Mouse (Mus musculus) small intestine, adult 2 months (tissue): ENCODE data around the gene Adamts6. TPM values are rescaled to one million over a fixed set of nuclear protein-coding genes. Genes with fewer than 3 reads are reported as not detected.

ENCODE experiments used
- H3K27ac ChIP-seq: fragments of 200-500 bp; 2 replicates; pipeline ENCODE4 v1.5.1; 2012; ENCODE audit warnings: low read depth, low read length, control low read depth, inconsistent platforms; ENCODE audit not compliant: insufficient read depth
- H3K27me3 ChIP-seq: fragments of 200-500 bp; 2 replicates; pipeline ENCODE4 v1.6.1; 2012; ENCODE audit warnings: mild to moderate bottlenecking, moderate library complexity, low read length, inconsistent platforms; ENCODE audit not compliant: control insufficient read depth, insufficient read depth
- H3K36me3 ChIP-seq: fragments of 200-500 bp; 2 replicates; pipeline ENCODE4 v1.6.1; 2012; ENCODE audit warnings: mild to moderate bottlenecking, low read length, control low read depth, inconsistent platforms; ENCODE audit not compliant: control insufficient read depth, insufficient read depth
- H3K4me1 ChIP-seq: fragments of 200-500 bp; 2 replicates; pipeline ENCODE4 v1.6.1; 2012; ENCODE audit warnings: low read length, inconsistent platforms, mixed read lengths; ENCODE audit not compliant: control insufficient read depth, insufficient read depth, insufficient read length
- H3K4me3 ChIP-seq: fragments of 200-500 bp; 2 replicates; pipeline ENCODE4 v1.5.1; 2012; ENCODE audit warnings: low read depth, mild to moderate bottlenecking, control low read depth, inconsistent platforms, low read length, moderate library complexity
- CTCF ChIP-seq: fragments of 200-500 bp; IDR thresholded peaks from 2 replicates; pipeline ENCODE4 v1.5.1; 2012; ENCODE audit warnings: low read depth, mild to moderate bottlenecking, control low read depth, inconsistent platforms, low read length, moderate library complexity, mixed read lengths; ENCODE audit not compliant: insufficient replicate concordance, insufficient read length; ENCODE audit errors: extremely low read depth
- POLR2A ChIP-seq: fragments of 200-500 bp; IDR thresholded peaks from 2 replicates; pipeline ENCODE4 v1.6.1; 2012; ENCODE audit warnings: low read depth, mild to moderate bottlenecking, control low read depth, inconsistent platforms, low read length, moderate library complexity
- WGBS: fragments of 180-500 bp; shearing (Covaris S2); methylation state at CpG from one replicate; pipeline ENCODE4 v1.1.7; 2018; 5-methylcytosine and 5-hydroxymethylcytosine counted together
- polyA plus RNA-seq: library from polyadenylated mRNA; depleted of rRNA; stranded (reverse); fragments of >200 nt; gene quantifications from 2 replicates; pipeline ENCODE4 v1.2.3, GENCODE M21; 2012

The Adamts6 gene
- polyA plus RNA-seq, 1 experiment = 0.68 TPM

DNA sequence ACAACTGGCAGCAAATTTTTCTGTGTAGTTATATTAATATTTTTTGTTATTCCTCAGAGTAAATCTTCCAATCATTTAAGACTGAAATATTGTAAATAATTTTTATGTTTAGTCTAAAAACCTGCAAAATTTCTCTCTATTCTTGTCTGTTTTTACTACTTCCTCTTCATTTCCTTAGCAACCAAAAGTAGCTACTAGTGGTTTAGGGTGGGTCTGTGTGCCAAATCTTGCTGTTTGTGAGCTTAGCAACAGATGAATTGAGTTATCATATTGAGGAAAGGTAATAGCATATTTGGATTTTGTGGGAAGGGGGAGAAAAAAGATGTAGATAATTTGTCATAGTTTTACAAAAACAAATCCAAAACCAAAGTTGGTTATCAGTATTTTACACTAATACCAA, 1.5 kb downstream of the Adamts6 start:
- Histone ChIP-seq H3K36me3 (no peaks in the 10 kb centered on the region), H3K27ac (no peak overlapping the region), H3K4me1 (no peaks in the 10 kb centered on the region), H3K4me3 (no peak overlapping the region), H3K27me3 (no peaks in the 10 kb centered on the region)
- TF ChIP-seq CTCF (no peak), POLR2A (no peak)

- no peaks in the 10 kb centered on the region for H3K36me3 ChIP-seq
- TF ChIP-seq CTCF (no peak), POLR2A (no peak)
- no peak overlapping the region for H3K27ac ChIP-seq
- 82% methylated on average over 1 of the region's 1 CpGs for WGBS
- H3K4me1 ChIP-seq = no peaks in the 10 kb centered on the region
- no peak overlapping the region for H3K4me3 ChIP-seq
- no peaks in the 10 kb centered on the region for H3K27me3 ChIP-seq
These were observed 7.8 kb downstream of the Adamts6 start for GRCm38 (mm10) chr13:104295472-104295871.

DNA sequence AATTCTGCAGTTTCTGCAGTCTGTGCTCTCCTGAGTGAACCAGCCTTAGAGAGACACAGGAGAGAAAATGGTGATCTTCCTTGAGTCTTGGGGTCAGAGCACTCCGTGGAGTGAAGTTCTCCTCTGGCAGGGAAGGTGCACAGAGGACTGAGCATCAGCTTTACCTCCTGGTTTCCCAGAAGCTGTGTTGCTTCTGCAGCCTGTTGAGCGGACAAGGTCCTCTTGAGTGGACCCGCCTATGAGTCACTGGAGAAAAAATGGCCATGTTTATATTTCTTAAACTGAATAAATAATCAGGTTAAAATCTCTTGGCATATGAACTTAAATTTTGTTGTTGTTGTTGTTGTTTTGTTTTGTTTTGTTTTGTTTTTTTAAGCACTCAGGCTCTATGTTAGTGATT, 41.7 kb downstream of the Adamts6 start:
- 77% methylated on average over 3 of the region's 3 CpGs for WGBS

DNA sequence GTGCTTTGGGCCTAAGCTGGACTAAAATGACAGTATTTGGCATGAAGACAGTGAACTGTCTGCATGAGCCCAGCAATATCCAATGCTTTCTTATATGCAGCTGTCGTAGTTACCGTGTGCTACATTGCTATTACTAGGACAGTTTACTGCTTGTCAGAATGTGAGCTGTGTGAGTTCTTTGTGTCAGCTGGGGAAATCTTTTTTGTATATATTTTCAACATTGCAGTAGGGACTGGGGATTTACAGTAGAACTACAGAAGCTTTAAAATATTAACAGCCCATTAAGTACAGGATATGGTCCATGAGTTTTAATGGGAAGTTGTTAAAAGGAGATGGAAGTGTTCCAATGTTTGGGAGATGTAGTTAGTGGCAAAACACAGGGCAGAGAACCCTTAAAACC, 42.1 kb downstream of the Adamts6 start:
- no peaks in the 10 kb centered on the region for H3K27me3 ChIP-seq
- 83% methylated on average over 2 of the region's 2 CpGs for WGBS
- TF ChIP-seq POLR2A (no peak), CTCF (no peak)

More for the DNA sequence above, 41.7 kb downstream of the Adamts6 start:
- H3K4me3 ChIP-seq = no peak overlapping the region
- no peaks in the 10 kb centered on the region for H3K36me3 ChIP-seq
- TF ChIP-seq POLR2A (no peak), CTCF (no peak)
- no peaks in the 10 kb centered on the region for H3K27me3 ChIP-seq
- no peaks in the 10 kb centered on the region for H3K4me1 ChIP-seq
- H3K27ac ChIP-seq = no peak overlapping the region

DNA sequence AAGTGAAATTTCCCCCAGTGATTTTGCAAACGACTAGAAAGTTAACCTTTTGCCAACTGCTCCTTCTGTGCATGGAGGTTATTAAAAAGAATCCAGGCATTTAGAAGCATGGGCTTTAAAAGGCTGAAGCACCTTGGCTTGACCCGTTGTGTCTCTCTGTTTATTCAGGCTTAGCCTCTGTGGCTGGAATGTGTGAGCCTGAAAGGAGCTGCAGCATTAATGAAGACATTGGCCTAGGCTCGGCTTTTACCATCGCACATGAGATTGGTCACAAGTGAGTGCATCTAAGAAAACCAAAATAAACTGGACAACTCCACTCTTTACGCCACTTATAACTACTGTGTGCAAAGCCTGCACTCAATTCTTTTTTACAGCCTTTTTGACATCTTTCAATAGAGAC, 65.0 kb downstream of the Adamts6 start:
- no peak for TF ChIP-seq CTCF
- TF ChIP-seq POLR2A = no peak
- Histone ChIP-seq H3K36me3 (no peaks in the 10 kb centered on the region), H3K27me3 (no peaks in the 10 kb centered on the region), H3K27ac (no peak overlapping the region), H3K4me3 (no peak overlapping the region), H3K4me1 (no peaks in the 10 kb centered on the region)
- 43% methylated on average over 5 of the region's 5 CpGs for WGBS

More for the DNA sequence above, 42.1 kb downstream of the Adamts6 start:
- Histone ChIP-seq H3K4me1 (no peaks in the 10 kb centered on the region), H3K4me3 (no peak overlapping the region), H3K27ac (no peak overlapping the region), H3K36me3 (no peaks in the 10 kb centered on the region)

DNA sequence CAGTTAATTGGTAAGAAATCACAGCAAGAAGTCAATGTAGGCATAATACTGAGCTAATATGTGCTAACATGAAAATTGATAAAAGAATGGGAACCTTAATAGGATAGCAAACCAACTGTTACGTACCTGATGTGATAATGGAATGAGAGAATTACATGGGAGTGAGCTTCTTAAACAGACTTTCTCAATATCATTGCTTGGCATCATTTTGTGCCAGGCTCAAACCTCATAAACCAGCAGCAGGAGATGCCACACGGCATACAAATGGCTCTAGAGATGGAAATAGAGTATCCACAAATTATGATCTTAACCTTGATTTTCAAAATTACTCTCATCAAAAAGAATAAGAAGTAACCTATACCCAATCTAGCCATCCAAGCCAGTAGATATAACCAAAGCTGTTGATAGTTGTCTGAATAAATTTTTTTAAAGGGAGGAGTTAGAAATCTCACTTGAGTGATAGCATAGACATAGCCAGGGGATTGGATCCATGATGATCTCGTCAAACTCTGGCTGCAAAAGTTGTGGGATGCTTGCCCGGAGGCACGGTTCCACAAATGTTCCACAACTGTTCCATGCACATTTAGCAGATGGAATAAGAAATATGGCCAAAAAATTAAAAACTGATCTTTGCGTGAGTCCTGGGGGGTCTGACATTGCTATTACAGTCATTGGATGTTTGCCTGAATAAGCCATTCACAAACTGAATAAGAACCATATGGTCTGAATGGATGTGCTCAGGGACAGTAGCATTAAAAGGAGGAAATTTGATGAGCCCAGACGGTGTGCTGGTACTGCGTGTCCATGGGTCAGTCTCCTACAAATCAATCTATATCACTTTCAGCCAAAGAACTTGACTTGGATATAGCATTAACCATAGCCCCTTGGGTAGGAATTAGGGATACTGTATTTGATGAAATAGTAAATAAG, 106.1 kb downstream of the Adamts6 start:
- Histone ChIP-seq H3K27me3 (no peaks in the 10 kb centered on the region), H3K27ac (no peak overlapping the region), H3K4me3 (no peak overlapping the region), H3K36me3 (no peaks in the 10 kb centered on the region), H3K4me1 (no peaks in the 10 kb centered on the region)
- TF ChIP-seq CTCF (no peak), POLR2A (no peak)
- 89% methylated on average over 8 of the region's 8 CpGs for WGBS

DNA sequence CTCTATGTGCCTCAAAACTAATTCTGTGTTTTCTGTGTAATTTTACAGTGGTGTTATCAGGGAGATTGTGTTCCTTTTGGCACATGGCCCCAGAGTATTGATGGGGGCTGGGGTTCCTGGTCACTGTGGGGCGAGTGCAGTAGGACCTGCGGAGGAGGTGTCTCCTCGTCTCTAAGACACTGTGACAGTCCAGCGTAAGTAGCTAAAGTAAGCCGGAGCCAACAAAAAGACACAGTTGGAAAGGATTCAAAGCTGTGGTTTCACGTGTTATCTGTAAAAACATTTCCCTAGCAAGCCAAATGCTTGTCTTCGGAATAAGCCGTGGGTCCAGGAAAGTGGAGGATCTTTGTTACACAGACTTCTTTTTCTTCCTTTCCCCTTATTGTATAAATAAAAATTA, 110.2 kb downstream of the Adamts6 start:
- 75% methylated on average over 8 of the region's 8 CpGs for WGBS
- TF ChIP-seq POLR2A = no peak
- TF ChIP-seq CTCF = no peak
- Histone ChIP-seq H3K4me3 (no peak overlapping the region), H3K4me1 (no peaks in the 10 kb centered on the region), H3K27ac (no peak overlapping the region), H3K36me3 (no peaks in the 10 kb centered on the region), H3K27me3 (no peaks in the 10 kb centered on the region)
